Mouse (Mus musculus): ENCODE measurements at regions not wholly inside any gene's neighbourhood (a gene's known extent, or its start where the extent isn't known, plus 50 kb on each side); places are given as distances from the start of the nearest gene placed in this dataset.
A peak's percentile ranks its signal among the peaks of the same experiment; 100 is the strongest.
"Not testable (repeated sequence)": the region's sequence is repeated elsewhere in the genome, so short reads cannot be mapped to it uniquely, and the experiment has no call there.

DNA sequence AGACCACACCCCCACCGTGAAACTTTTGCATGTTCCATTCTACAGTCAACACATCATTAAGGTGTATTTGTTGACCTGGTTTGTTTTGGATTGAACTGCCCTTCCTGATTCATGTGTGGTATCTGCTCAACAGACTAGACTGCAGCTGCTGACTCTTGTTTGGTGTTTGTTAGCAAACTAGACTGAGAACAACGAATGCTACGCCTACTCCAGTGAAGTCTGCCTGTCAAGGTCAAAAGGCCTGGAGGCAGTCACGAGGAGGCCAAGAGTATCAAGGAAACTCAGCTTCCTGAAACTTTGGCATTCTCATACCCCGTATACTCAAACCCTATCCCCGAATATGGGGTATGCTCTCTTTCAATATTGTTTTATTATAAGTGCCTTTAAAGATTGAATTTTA lies 194.2 kb upstream of the Spin1 start:
- DNase-seq: not testable (repeated sequence)

DNA sequence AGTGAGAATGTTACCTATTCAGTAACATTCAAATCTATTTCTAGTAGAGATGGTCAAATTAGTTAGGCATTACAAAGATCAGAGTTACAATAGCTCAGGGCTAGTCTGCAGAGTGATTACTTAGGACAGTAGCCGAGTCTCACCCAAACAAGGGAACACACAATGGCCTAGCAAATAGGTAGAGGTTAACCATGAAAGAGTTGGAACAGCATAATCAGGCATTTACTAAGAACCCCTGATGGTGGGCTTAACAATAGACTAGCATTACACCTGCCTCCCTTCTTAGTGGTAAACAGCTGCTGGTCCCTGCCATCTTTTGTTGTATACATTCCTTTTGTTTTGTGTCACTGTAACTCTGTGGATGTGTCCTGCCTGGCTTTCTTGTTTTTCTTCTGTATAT lies 193.8 kb upstream of the Spin1 start:
- DNase-seq: no peak

DNA sequence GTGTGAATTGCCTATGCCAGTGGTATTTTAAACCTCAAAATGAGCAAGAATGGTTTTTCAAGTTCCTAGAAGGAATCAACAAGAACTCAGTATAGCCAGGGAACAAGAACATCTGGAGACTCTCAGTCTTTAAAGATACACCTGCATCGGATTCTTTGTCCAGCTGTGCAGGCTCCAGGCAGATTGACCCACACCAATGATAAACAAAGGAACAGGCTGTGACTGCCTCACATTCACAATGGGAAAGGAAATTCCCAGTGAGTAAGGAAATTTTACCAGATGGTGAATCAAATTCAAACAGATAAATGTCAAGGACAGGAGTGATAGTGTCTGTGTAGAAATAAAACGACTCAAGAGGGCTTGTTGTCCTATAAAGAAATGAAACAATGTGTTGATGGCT lies 187.9 kb upstream of the Spin1 start:
- not testable (repeated sequence) for DNase-seq

DNA sequence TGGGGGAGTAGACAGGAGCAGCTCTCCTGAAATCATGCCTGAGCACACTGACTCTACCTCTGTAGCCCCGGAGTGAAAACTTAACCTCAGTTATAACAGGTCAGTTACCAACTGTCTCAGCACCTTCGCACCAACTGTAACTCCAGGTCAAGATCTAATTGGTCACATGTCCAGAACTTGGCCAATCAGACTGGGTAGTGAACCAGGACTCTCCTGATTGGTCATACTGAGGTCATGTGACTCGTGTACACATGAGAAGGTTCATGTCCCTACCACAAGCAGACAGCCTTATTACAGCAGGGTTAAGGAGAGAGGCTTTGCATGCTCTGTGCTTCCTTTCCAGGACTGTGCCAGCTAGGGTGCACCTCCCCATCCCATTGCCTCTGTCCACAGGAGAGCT lies 166.7 kb upstream of the Spin1 start:
- DNase-seq: not testable (repeated sequence)

DNA sequence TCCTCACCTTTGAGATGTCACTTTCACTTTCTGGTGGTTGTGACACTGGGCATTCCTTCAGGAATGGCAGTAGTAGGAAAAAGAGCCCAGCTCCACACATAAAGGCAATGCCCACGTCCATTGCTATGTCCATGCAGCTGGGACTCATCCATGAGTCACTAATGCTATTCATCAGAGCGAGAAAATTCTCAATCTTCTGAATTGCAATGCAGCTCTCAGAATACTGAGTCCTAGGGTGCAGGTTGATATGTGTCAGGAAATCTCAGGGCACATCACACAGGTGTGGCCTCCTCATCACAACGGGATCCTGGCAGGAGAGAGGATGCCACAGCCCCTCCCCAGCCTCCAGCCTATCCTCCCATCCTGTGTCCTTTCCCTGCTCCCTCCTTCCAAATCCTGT lies 158.1 kb upstream of the Spin1 start:
- no peak for DNase-seq

DNA sequence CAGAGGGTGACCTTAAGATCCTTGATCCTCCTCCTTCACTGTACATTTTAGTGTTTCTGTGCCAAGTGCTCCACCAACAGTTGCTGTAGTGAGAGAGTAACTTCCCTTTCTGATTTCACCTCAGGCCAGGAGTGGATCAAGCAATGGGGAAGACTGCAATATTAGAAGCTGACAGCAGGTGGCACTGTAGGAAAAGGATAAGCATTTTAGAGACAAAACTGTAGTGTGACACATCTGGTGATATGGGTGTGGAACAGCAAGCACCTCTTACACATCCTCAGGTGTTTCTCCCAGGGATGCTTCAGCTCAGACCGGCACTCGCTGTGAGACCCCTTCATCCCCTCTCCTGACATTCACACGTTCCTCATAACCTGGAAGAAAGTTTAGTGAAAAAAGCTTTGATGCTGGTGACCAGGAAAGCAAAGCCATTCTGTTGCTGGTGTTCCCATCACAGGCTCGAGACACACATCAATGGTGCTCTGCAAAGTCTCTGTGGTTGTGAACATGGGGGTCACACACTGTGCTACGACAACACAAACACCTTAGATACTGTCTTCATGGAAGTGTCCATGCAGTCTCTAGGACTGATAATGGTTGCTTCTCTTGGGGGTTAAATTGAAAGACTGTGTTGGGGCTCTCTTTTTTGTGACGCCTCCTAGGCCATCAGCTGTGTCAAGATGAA lies 151.0 kb upstream of the Spin1 start:
- DNase-seq: peak; percentile 91

DNA sequence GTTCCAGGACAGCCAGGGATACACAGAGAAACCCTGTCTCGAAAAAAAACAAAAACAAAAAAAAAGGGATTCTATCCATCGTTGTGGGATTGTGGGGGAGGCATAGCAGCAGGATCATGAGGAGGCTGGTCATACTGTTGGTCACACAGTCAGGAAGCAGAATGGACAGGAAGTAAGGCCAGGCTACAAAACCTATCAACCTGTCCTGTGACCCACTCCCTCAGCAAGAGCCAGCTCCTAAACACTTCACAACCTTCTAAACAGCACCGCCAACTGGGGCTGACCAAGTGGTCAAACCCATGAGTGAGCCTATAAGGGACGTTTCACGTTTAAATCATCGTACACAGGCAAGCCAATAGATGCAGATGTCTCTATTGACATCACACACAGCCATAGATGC lies 146.0 kb upstream of the Spin1 start:
- DNase-seq: no peak

DNA sequence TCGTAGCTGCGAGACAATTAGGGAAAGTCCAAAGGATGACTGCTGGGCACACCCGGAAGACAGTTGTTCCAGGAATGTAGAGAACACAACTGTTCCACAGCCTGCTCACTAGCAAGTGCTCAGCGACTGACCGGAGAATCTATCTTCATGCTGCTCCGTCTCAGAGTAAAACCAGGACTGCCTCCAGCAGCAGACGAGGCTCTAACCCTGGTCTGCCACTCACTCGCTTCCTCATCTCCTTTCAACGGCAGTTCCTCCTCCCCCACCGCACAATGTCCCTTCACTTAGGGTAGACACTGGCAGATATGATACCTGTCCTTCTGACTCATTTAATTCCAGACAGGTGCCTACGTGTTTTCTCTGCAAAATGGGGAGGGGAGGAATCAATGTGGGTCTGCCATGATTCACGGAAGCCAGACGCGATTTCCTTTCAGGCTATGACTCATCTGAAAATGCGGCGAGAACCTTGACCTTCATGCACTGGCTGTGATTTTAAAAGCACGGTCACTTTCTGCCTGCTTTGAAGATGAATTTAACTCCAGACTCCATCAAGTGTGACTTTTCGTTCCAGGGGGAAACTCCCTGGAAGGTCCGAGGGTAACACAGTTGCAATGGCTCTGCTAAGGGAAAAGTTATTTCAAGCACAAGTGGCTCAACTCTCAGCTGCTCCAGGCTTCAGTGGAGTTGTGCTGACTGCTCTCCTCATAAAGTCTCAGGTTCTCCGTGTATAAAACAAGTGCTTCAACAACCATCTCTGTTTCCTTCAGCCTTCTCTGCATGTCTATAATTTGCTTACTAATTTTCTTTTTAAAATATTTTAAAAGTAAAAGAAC lies 142.4 kb upstream of the Spin1 start:
- DNase-seq: no peak

DNA sequence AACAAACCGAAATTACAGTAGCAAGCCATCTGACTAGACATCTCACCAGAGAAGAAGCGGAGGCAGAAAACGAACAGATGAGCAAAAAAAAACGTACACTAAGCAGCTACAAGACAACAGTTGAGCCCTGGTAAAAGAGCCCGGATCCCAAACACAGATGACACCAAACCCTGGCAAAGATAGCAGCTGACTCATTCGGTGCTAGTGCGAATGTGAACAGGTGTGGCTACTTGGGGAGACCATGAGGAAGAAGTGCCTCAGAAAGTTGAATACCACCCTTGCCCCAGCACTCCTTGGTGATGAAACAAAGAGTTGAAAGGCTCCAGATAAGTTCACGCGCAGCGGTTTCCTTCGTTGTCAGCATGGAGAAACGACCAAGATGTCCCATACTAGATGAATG lies 139.8 kb upstream of the Spin1 start:
- no peak for DNase-seq

DNA sequence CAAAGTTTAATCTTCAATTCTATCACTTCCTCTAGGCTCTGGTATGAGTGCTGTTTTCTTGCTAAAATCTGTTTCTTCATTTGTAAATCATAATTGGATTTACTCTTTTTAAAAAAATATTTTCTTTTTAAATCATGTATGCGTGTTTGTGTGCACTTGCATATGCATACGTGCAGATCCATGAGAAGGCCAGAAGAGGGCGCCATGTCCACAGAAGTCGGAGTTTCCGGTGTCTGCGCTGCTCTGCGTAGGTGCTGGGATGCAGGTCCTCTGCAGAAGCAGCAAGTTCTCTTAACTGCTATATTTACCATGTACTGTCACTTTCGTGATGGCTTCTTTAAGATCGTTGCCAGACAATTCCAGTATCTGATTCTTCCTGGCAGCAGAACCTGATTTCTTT lies 136.6 kb upstream of the Spin1 start:
- DNase-seq: peak; percentile 32

DNA sequence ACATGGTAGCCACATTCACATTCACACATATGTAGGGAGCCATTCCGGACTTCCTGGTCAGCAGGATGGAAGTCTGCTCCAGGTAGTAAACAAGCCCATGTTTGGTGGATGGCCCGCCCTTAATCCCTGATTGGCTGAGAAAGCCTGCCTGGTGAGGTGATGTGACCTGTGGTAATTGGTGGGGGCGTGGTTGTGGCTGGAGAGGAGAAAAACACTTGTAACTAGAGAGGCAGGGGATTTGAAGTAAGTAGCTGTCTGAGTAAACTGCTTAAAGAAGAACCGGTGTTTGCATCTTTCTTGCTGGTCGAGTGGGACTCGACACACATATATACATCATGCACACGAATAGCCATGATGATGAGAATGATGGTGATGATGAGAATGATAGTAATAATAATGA lies 135.6 kb upstream of the Spin1 start:
- not testable (repeated sequence) for DNase-seq

DNA sequence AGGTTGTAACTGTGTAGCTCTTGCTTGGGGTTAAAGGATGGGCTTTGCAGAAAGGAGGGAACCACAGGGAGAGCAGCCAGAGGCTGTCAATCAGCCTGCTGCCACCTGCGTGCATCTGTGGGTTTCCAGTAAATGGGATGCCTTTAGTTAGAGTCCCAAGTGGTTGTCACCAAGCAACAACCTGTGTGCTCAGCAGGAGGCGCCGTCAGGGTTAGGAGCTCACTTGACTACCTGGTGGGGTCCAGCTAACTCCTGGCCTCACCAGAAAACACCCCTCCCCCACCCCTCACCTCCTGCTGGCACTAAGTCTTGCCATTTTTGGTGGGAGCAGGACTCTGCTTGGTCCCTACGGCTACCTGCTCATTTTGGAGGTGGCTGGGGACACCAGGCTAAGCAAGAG lies 135.0 kb upstream of the Spin1 start:
- no peak for DNase-seq

DNA sequence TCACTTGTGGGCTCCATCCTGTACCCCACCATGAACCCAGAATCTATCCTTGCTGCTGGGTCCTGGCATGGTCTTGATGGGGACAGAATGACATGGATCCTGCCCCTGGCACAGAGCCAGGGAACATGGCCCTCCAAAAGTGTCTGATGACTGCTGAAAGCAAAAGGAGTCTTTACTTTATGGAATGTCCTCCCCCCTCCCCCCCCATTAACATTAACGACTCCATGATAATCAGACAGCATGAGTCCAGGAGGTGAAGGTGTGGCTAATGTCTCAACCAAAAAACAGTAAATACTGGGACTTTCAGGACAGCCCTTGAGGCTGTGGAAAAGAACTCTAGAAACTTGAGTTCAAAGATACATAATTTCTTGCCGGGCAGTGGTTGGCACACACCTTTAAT lies 133.9 kb upstream of the Spin1 start:
- DNase-seq: no peak

DNA sequence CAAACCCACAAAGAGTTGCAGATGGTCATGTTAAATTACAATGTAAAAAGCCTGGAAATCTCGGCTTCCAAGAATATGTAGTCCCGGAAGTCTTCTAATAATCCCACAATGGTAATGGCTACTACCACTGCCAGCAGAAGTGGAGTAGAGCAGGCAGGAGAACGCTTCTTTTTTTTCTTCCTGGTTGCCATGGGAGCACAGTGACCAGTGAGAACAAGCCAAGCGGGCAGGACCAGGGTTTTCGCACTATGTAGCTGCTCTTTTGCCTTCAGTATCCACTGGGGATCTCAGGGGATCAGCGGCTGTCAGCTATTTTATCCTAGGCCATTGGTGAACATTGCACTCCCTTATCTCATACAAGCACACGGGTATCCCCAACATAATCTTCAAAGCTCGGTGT lies 127.3 kb upstream of the Spin1 start:
- DNase-seq: no peak

DNA sequence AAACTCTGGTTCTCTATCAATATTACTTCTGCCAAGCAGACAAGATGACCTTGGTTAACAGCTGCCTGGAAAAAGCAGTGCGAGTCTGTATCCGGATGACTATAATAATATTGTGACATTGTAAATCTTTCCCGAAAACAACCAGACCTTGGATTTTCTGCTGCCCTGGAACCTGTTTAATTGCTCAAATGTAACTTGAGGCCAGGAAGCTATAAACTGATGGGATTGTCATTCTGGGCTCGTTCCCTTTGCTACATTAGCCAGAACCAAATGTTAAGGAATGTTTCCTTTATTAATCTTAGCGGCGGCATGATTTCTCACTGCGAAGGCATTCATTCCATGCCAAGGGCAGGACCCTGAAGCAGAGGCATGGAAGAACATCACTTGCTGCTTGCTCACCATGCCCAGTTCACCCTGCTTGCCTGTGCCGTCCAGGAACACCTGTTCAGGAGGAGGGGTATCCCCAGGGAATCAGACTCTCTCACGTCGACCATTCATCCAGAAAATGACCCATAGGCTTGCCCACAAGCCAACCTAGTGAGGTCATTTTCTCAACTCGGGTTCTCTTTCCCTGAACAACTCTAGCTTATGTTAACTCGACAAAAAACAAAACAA lies 125.3 kb upstream of the Spin1 start:
- DNase-seq: no peak

DNA sequence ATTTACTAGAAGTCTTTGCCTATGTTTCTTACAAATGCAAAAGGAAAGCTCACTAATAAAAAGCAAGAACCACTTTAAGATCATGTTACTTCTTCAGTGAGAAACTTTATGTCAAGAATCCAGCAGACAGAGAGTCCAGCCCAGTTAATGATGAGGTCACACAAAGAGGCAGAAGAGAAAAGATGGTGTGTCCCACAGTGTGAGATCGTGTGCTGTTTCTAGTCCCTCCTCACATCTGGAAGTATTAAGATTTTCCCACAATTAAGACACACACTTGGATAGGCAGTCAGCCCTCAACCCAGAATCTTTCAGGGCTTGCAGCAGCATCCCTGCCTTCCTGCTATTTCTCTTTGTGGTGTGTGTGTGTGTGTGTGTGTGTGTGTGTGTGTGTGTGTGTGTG lies 118.7 kb upstream of the Spin1 start:
- no peak for DNase-seq

DNA sequence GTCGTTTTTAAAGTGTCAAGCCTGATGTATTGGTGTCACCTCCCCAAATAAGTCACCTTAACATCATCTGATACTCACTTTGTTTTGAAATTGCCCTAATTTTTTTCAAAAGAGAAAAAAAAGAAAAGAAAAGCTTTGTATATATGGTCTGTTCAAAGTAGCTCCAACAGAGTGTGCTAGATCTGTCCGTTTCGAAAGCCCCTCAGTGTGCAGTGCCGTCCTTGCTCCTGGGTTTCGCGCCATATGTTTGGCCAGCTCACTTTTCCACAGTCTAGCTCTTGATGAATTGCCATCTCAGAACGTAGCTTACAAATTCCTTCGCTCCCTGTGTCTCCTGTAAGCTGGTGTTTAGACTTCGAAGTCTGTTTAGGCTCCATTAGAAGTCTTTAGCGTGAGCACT lies 117.7 kb upstream of the Spin1 start:
- DNase-seq: no peak

DNA sequence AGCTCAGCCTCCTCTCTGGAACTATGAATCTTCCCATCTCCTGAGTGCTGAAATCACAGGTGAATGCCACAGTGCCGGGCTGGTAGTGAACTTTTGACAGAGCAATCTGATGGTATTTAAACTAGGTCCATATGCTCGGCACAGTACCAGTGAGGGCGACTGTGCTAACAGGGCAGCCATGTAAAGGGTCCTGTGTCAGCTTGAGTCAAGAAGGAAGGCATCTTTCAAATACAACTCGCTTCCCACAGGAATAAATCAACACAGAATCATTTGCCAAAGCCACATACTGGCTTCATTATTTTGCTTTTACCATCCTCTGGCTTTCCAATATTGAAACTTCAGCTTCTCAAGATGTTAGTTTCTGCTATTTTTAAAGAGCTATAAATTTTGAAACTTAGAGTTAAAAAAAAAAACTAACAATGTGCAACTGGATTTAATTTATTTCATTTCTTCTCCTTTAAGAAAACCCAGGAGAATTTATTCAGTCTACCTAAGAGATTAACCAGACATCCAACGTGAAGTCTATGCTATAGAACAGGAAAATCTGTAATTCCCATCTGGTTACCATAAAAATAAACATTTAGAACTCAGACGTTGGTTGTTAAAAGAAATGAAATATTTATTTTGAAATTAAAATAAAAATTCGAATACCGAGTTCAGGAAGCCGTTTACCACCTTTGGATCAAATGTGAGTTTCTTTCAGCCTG lies 108.8 kb upstream of the Spin1 start:
- DNase-seq: no peak

DNA sequence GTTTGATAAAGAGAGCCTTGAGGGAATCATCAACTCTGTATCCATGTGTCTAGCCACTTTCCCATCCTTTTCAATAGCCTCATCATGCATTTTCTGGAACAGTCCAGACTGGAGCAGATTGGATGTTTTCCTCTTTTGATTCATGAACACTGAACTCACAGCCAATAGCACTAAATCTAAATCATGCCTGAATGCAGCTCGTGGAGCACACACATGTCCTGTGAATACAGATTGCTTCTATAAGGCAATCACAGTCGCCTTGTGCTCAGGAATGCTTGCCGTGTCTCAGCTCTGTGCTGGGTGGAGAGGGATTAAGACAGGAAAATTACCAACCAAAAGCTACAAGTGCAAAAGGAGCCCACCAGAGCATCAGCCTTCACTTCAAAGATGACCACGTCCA lies 100.9 kb upstream of the Spin1 start:
- DNase-seq: no peak

DNA sequence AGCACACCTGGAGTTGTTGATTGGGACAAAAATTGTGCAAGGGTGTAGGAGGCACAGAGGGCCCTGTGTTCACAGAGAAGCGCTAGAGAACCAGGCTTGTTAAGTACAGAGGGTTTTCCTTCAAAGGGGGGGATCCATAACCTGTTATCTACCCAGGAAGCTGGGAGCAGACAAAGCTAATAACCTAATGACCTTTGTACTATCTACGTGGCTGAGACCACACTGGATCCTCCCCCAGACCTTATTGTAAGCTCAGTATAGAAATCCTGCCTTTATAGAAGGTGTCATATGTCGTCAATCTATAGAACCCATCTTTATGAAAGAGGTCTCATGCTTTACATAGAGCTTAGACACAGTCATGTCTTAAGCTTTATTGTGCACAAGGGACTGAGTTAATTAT lies 95.9 kb upstream of the Spin1 start:
- no peak for DNase-seq

DNA sequence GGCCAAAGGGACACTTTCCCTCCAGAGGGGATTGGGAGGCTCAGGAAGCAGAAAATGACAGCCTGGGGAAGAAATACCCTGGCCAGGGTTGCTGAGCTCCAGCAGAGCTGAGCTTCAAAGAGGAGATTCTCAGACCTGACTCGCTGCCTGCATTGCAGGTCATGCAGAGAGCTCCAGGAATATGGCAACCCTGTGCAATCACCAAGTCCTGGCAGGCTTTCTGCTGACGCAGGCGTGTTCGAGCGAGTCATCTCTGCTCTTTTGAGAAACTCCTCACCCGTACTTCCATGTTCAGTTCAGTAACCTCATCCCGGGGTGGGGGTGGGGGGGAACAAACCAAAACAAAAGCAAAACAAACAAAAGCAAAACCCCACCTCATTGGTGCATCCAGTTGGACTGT lies 89.9 kb upstream of the Spin1 start:
- DNase-seq: no peak

DNA sequence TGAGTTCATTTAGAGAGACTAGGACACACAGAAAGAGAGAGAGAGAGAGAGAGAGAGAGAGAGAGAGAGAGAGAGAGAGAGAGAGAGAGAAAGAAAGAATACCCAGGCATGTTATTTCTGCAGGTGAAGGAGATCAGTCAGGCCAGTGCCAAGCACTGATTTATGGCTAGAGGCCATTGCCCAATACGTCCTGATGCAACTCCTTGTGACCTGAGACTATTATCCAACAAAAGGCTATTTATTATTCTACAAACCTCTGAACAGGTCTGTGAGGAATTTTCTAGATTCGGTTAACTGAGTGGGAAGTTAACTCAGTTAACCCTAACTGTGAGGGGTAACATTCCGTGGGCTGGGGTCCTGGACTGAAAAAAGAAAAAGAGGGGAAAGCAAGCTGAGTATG lies 84.5 kb upstream of the Spin1 start:
- DNase-seq: no peak
